In genomic region chr17:33784939-33785338, GRCm38 (mm10) we compare ENCODE assay signal across 17 mouse cellular contexts.
"Had no signal": no experiment of that assay in that cellular context is flagged by ENCODE, and none has a peak within 500 bp of the region (broad histone marks: within the 10 kb centered on the region; RNA-seq: fewer than 3 reads in every experiment).

No protein-coding gene starts in this region.

- H3K27me3 ChIP-seq: lung, embryonic 15.5 days had no signal

- H3K27ac ChIP-seq: left cerebral cortex, adult 2 months; liver, embryonic 15.5 days; lung, embryonic 15.5 days; midbrain, embryonic 10.5 days; midbrain, embryonic 13.5 days had no signal

- H3K36me3 ChIP-seq: liver, embryonic 15.5 days; lung, embryonic 15.5 days; midbrain, embryonic 10.5 days; midbrain, embryonic 13.5 days had no signal

- ATAC-seq: midbrain, embryonic 13.5 days; midbrain, embryonic 16.5 days had no signal

- H3K4me2 ChIP-seq: liver, embryonic 11.5 days; liver, embryonic 15.5 days; lung, embryonic 15.5 days; midbrain, embryonic 13.5 days had no signal

- H3K4me3 ChIP-seq: left cerebral cortex, adult 2 months; liver, embryonic 15.5 days; lung, embryonic 15.5 days; megakaryocyte, embryonic 14.5 days; midbrain, embryonic 10.5 days; midbrain, embryonic 13.5 days had no signal

- H3K9ac ChIP-seq: liver, embryonic 15.5 days; lung, embryonic 15.5 days; midbrain, embryonic 13.5 days had no signal

- DNase-seq: kidney, adult 18-20 months; kidney, adult 9 months; kidney, postnatal 25 days; layer of hippocampus, postnatal 36 days; lung, postnatal 10 days; lung, postnatal 36 days; thymus, adult 18-20 months; thymus, postnatal 14 days; thymus, postnatal 4 days had no signal

- H3K9me3 ChIP-seq: liver, embryonic 15.5 days; lung, embryonic 15.5 days; megakaryocyte, embryonic 14.5 days; midbrain, embryonic 10.5 days; midbrain, embryonic 13.5 days had no signal
